Mouse (Mus musculus): ENCODE data around the gene Scml2. TPM values are rescaled to one million over a fixed set of nuclear protein-coding genes. Genes with fewer than 3 reads are reported as not detected.

Scml2 gene
- 1 to 10 TPM in 1 of 2 experiments, under 1 TPM in 1; 0.86 to 1.3 TPM for total RNA-seq (2023)

GRCm38 (mm10) chrX:161116893-161117292 is at the start of gene Scml2:
Gene Scml2, plus strand, starts transcription at chrX:161117193.

GRCm38 (mm10) chrX:161287156-161287555 is 170.2 kb downstream of the Scml2 start, which contains the start of gene Gm15262:
Gene Gm15262, plus strand, starts transcription at chrX:161287456.

Other genes with a start within 250 kb of the Scml2 start
- gene Gja6, start 210.1 kb upstream of the Scml2 start, total RNA-seq (2023): under 1 TPM in 1 of 2 experiments, not detected in 1; 0.35 TPM
- gene Cdkl5, start 122.5 kb upstream of the Scml2 start, total RNA-seq (2023): 1 to 10 TPM; 1.2 to 2.2 TPM
- not detected for gene Gm15262, start 170.3 kb downstream of the Scml2 start, total RNA-seq (2023)